Mouse (Mus musculus) lung, postnatal 0 days (tissue): ENCODE data around the gene Togaram2. TPM values are rescaled to one million over a fixed set of nuclear protein-coding genes. Genes with fewer than 3 reads are reported as not detected.
A peak's percentile ranks its signal among the peaks of the same experiment; 100 is the strongest.

ENCODE experiments used
- ATAC-seq: fragments of 200-750 bp; cut with Nextera tagmentation; 2 replicates; pipeline ENCODE4 v1.8.0; 2017; ENCODE audit warnings: moderate library complexity
- DNase-seq: peaks from one replicate; pipeline ENCODE4 v3.0.0-alpha.2; 2016; ENCODE audit warnings: low spot score
- H3K27ac ChIP-seq: fragments of 300-500 bp; sonication (generic); 2 replicates; pipeline ENCODE4 v1.5.1; 2014; ENCODE audit warnings: antibody characterized with exemption, mild to moderate bottlenecking, low read length, mixed read lengths
- H3K27me3 ChIP-seq: fragments of 300-500 bp; sonication (generic); replicated peaks from 2 replicates; pipeline ENCODE4 v1.6.1; 2014; ENCODE audit warnings: low read length, mixed read lengths; ENCODE audit not compliant: insufficient read depth
- H3K36me3 ChIP-seq: fragments of 300-500 bp; sonication (generic); 2 replicates; pipeline ENCODE4 v1.6.1; 2014; ENCODE audit warnings: low read length, mixed read lengths; ENCODE audit not compliant: insufficient read depth
- H3K4me1 ChIP-seq: fragments of 300-500 bp; sonication (generic); 2 replicates; pipeline ENCODE4 v1.6.1; 2014; ENCODE audit warnings: antibody characterized with exemption, low read depth, low read length, mixed read lengths; ENCODE audit not compliant: insufficient read depth
- H3K4me2 ChIP-seq: fragments of 300-500 bp; sonication (generic); replicated peaks from 2 replicates; pipeline ENCODE4 v1.6.1; 2014; ENCODE audit warnings: low read depth, mild to moderate bottlenecking, low read length, moderate library complexity, mixed read lengths
- H3K4me3 ChIP-seq: fragments of 300-500 bp; sonication (generic); 2 replicates; pipeline ENCODE4 v1.5.1; 2014; ENCODE audit warnings: low read depth, low read length
- H3K9ac ChIP-seq: fragments of 300-500 bp; sonication (generic); replicated peaks from 2 replicates; pipeline ENCODE4 v1.6.1; 2014; ENCODE audit warnings: low read depth, mild to moderate bottlenecking
- H3K9me3 ChIP-seq: fragments of 300-500 bp; sonication (generic); 2 replicates; pipeline ENCODE4 v1.6.1; 2016; ENCODE audit warnings: low read length, mixed read lengths
- CTCF ChIP-seq: IDR thresholded peaks from 2 replicates; pipeline ENCODE4 v1.5.1; 2016; ENCODE audit warnings: antibody characterized with exemption, mild to moderate bottlenecking
- EP300 ChIP-seq: IDR thresholded peaks from 2 replicates; pipeline ENCODE4 v1.6.1; 2016; ENCODE audit warnings: antibody characterized with exemption, mild to moderate bottlenecking, control low read depth
- WGBS: fragments of 180-500 bp; shearing (Covaris S2); extraction: QIAGEN DNeasy Blood & Tissue Kit; methylation state at CpG from one replicate; pipeline ENCODE4 v1.1.7; 2014; 5-methylcytosine and 5-hydroxymethylcytosine counted together
- polyA plus RNA-seq: library from polyadenylated mRNA; unstranded; fragments of >200 nt; fragmentation: Nextera tagmentation; extraction: Ambion mirVana; gene quantifications from 2 replicates; pipeline ENCODE4 v1.2.1, GENCODE M21; 2015

Gene Togaram2
- polyA plus RNA-seq, 1 experiment from 2014 or later: 6.3 TPM

DNA sequence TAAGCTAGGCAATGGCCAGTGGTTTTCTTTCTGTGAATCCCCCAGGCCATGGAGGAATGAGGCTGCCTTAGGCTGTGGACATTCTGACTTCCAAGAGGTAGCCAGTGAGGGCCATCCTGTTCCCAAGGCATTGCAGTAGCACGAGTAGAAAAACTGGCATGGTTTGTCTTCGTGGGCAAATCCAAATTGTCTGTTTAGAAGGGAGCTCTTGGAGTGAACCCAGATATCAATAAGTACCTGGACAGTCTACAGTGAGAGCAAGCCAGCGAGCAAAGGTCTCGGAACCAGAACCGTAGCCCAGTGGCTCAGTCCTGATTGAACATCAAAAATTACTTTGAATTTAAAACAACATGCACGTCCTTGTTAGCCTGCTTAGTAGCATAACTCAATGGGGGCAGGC is 10.2 kb downstream of the Togaram2 start:
- 89% methylated on average over 6 of the region's 6 CpGs for WGBS
- no peak overlapping the region for H3K9ac ChIP-seq

DNA sequence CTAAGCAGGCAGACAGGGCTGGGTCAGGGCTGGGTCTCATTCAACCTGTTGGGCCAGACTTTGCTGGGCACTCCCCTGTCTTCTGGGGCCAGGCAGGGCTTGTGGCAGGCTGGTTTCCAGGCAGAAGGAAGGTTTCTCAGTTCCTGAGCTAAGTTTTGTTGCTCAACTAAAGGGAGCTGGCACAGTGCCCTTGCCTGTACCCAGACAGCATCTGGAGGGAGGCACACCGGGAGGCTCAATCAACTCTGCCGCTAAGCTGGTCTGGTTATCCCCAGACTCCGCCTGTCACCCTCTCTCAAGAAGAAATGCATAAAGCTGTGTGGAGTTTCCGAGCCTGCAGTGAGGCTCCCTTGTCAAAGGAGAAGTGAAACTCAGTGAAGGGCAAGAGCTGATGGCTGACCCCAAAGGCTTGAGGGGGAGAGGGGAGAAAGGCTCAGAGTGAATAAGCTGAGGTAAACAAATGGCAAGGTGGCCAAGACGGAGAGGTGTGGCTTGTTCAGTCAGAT is 11.1 kb downstream of the Togaram2 start:
- H3K36me3 ChIP-seq: no peaks in the 10 kb centered on the region
- no peaks in the 10 kb centered on the region for H3K27me3 ChIP-seq
- no peak overlapping the region for H3K4me3 ChIP-seq
- H3K9ac ChIP-seq: no peak overlapping the region
- no peaks in the 10 kb centered on the region for H3K9me3 ChIP-seq
- H3K4me2 ChIP-seq: no peak overlapping the region
- H3K4me1 ChIP-seq: no peaks in the 10 kb centered on the region
- H3K27ac ChIP-seq: peak overlapping the region; percentile 43
- TF ChIP-seq EP300: no peak
- TF ChIP-seq CTCF: no peak
- WGBS: 31% methylated on average over 5 of the region's 5 CpGs
- ATAC-seq (peak; percentile 78), DNase-seq (peak; percentile 82)

More for the DNA sequence above, 10.2 kb downstream of the Togaram2 start:
- TF ChIP-seq EP300 (no peak), CTCF (no peak)
- Histone ChIP-seq H3K36me3 (no peaks in the 10 kb centered on the region), H3K9me3 (no peaks in the 10 kb centered on the region), H3K27me3 (no peaks in the 10 kb centered on the region), H3K4me1 (no peaks in the 10 kb centered on the region), H3K4me2 (no peak overlapping the region), H3K27ac (no peak overlapping the region), H3K4me3 (no peak overlapping the region)
- DNase-seq (no peak), ATAC-seq (no peak)

GRCm38 (mm10) chr17:71687436-71687835 is 14.4 kb downstream of the Togaram2 start:
- 77% methylated on average over 9 of the region's 9 CpGs for WGBS
- Histone ChIP-seq H3K27ac (no peak overlapping the region), H3K4me1 (peaks cover 8% of the 10 kb centered on the region; the same call in 1 of the 2 replicates), H3K4me2 (no peak overlapping the region), H3K27me3 (no peaks in the 10 kb centered on the region), H3K4me3 (no peak overlapping the region), H3K9me3 (no peaks in the 10 kb centered on the region), H3K9ac (no peak overlapping the region), H3K36me3 (no peaks in the 10 kb centered on the region)
- DNase-seq (no peak), ATAC-seq (no peak)
- TF ChIP-seq EP300 (no peak), CTCF (no peak)

DNA sequence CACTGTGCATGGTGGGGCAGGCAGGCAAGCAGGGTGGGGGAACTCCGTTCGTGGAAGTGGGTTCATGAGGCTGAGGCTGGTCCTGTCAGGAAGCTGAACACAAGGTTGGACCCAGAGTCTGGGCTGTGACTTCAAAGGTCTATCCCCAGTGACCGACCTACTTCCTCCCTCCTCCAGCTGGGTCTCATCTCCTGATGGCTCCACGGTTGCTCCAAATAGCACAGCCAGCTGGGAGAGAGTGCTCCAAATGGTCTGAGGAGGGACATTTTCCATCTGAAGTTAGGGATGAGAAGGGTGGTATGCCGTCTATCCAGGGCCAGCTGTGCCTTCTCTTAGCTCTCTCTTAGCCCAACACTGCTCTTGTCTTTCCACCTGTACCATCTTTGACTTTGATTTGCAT is 16.8 kb downstream of the Togaram2 start:
- WGBS: 42% methylated on average over 5 of the region's 5 CpGs
- H3K9me3 ChIP-seq: no peaks in the 10 kb centered on the region
- peaks cover 8% of the 10 kb centered on the region; the same call in 1 of the 2 replicates for H3K4me1 ChIP-seq
- peak; percentile 86 for ATAC-seq
- no peaks in the 10 kb centered on the region for H3K27me3 ChIP-seq
- H3K9ac ChIP-seq: no peak overlapping the region
- no peak overlapping the region for H3K4me3 ChIP-seq
- 0 out of 2 replicates have a peak overlapping the region, but pooled peaks have one; percentile 26 for H3K27ac ChIP-seq
- no peak for TF ChIP-seq EP300
- TF ChIP-seq CTCF: no peak
- peak; percentile 88 for DNase-seq
- H3K4me2 ChIP-seq: no peak overlapping the region
- H3K36me3 ChIP-seq: no peaks in the 10 kb centered on the region

DNA sequence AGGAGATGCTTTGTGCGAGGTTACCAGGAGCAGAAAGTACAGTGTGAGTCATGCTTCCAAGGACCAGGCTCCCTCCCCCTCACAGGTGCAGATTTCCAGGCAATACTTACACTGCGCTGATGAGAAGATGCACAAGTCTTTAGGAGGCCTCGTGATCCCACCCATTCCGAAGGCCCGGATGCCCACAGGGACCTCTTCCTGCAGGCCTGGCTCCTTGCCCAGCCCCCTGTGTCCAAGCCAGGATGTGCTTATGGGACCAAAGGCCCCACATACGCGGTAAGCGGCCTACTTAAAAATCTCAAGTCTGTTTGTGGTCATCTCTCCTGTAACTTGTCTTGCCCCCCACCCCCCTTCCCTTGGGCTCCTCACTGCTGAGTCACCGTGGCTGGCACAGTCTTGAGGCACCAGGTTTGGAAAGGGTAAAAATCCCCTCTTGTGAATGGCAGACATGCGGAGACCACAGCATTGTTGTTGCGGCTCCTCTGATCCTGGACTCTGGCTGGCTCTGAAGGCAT is 18.4 kb downstream of the Togaram2 start:
- no peak overlapping the region for H3K4me2 ChIP-seq
- H3K9me3 ChIP-seq: no peaks in the 10 kb centered on the region
- ATAC-seq (0 out of 2 replicates have a peak, but pooled peaks have one; percentile 5), DNase-seq (peak; percentile 13)
- no peaks in the 10 kb centered on the region for H3K36me3 ChIP-seq
- peak overlapping the region; percentile 9; the same call in 1 of the 2 replicates for H3K27ac ChIP-seq
- WGBS: 43% methylated on average over 11 of the region's 11 CpGs
- no peak overlapping the region for H3K4me3 ChIP-seq
- TF ChIP-seq EP300 (no peak), CTCF (no peak)
- no peaks in the 10 kb centered on the region for H3K27me3 ChIP-seq
- peaks cover 8% of the 10 kb centered on the region; the same call in 1 of the 2 replicates for H3K4me1 ChIP-seq
- H3K9ac ChIP-seq: no peak overlapping the region

- H3K4me1 ChIP-seq: peaks cover 8% of the 10 kb centered on the region; the same call in 1 of the 2 replicates
- H3K27me3 ChIP-seq: no peaks in the 10 kb centered on the region
- H3K27ac ChIP-seq: no peak overlapping the region
- WGBS: 50% methylated on average over 5 of the region's 5 CpGs
- ATAC-seq (no peak), DNase-seq (peak; percentile 57)
- no peaks in the 10 kb centered on the region for H3K36me3 ChIP-seq
- H3K9me3 ChIP-seq: no peaks in the 10 kb centered on the region
- no peak for TF ChIP-seq EP300
- TF ChIP-seq CTCF: no peak
- no peak overlapping the region for H3K4me3 ChIP-seq
- no peak overlapping the region for H3K9ac ChIP-seq
- no peak overlapping the region for H3K4me2 ChIP-seq
Observed at GRCm38 (mm10) chr17:71693313-71693712, 20.3 kb downstream of the Togaram2 start.
